Mouse (Mus musculus) cerebellum, adult (tissue): ENCODE results near the gene Tdrd1.
A peak's percentile ranks its signal among the peaks of the same experiment; 100 is the strongest.
"Not testable (repeated sequence)": the region's sequence is repeated elsewhere in the genome, so short reads cannot be mapped to it uniquely, and the experiment has no call there.

ENCODE experiments used
- ATAC-seq: cut with Nextera tagmentation; 2 replicates; pipeline ENCODE4 v1.9.2; 2017; ENCODE audit warnings: mild to moderate bottlenecking, moderate library complexity, mixed read lengths; ENCODE audit not compliant: insufficient number of reproducible peaks, low FRiP score, low TSS enrichment

The Tdrd1 gene

GRCm38 (mm10) chr19:56826047-56826631 lies at the start of gene Tdrd1:
Gene Tdrd1, plus strand, starts transcription at chr19:56826209.
- ATAC-seq = no peak

GRCm38 (mm10) chr19:56776719-56777382 lies 49.2 kb upstream of the Tdrd1 start:
- ATAC-seq = no peak

- not testable (repeated sequence) for ATAC-seq
These were observed 47.5 kb upstream of the Tdrd1 start for GRCm38 (mm10) chr19:56778532-56778931.

- no peak for ATAC-seq
These were observed 38.1 kb upstream of the Tdrd1 start for GRCm38 (mm10) chr19:56787911-56788310.

- no peak for ATAC-seq
These were observed 37.1 kb upstream of the Tdrd1 start for GRCm38 (mm10) chr19:56788952-56789351.

- no peak for ATAC-seq
These were observed 28.6 kb upstream of the Tdrd1 start for GRCm38 (mm10) chr19:56797376-56797775.

- no peak for ATAC-seq
These were observed 25.8 kb upstream of the Tdrd1 start for GRCm38 (mm10) chr19:56800226-56800625.

- ATAC-seq = no peak
These were observed 24.9 kb upstream of the Tdrd1 start for GRCm38 (mm10) chr19:56800930-56801655.

- no peak for ATAC-seq
These were observed 24.2 kb upstream of the Tdrd1 start for GRCm38 (mm10) chr19:56801656-56802351.

GRCm38 (mm10) chr19:56802352-56802746 lies 23.7 kb upstream of the Tdrd1 start:
- no peak for ATAC-seq

GRCm38 (mm10) chr19:56805366-56805765 lies 20.6 kb upstream of the Tdrd1 start:
- peak; percentile 93 for ATAC-seq

GRCm38 (mm10) chr19:56807122-56807521 lies 18.9 kb upstream of the Tdrd1 start:
- ATAC-seq = no peak

- no peak for ATAC-seq
These were observed 17.2 kb upstream of the Tdrd1 start for GRCm38 (mm10) chr19:56808771-56809170.

- no peak for ATAC-seq
These were observed 15.3 kb upstream of the Tdrd1 start for GRCm38 (mm10) chr19:56810641-56811146.

GRCm38 (mm10) chr19:56811590-56811989 lies 14.4 kb upstream of the Tdrd1 start:
- no peak for ATAC-seq

- no peak for ATAC-seq
These were observed 12.6 kb upstream of the Tdrd1 start for GRCm38 (mm10) chr19:56813360-56813759.

- no peak for ATAC-seq
These were observed 8.0 kb upstream of the Tdrd1 start for GRCm38 (mm10) chr19:56817851-56818526.

GRCm38 (mm10) chr19:56821040-56821797 lies 4.8 kb upstream of the Tdrd1 start:
- no peak for ATAC-seq

GRCm38 (mm10) chr19:56821798-56822447 lies 4.1 kb upstream of the Tdrd1 start, which contains the start of gene Ccdc186:
Gene Ccdc186, minus strand, starts transcription at chr19:56822190.
- ATAC-seq = peak; percentile 95
